Mouse (Mus musculus) splenic B cell, adult 2 months (primary cell): ENCODE results near the gene Cdh16.
"Not testable (repeated sequence)": the region's sequence is repeated elsewhere in the genome, so short reads cannot be mapped to it uniquely, and the experiment has no call there.

Experiments used
- DNase-seq: peaks from one replicate; pipeline ENCODE4 v3.0.0-alpha.2; 2011; ENCODE audit warnings: low read depth, low spot score
- H3K27me3 ChIP-seq: 2 replicates; pipeline ENCODE4 v1.6.1; 2012; ENCODE audit warnings: mild to moderate bottlenecking, low read length, moderate library complexity, mixed read lengths; ENCODE audit not compliant: control insufficient read depth, poor library complexity, insufficient read depth, severe bottlenecking
- H3K36me3 ChIP-seq: 2 replicates; pipeline ENCODE4 v1.6.1; 2012; ENCODE audit warnings: mild to moderate bottlenecking, low read length, moderate library complexity, mixed read lengths; ENCODE audit not compliant: control insufficient read depth, poor library complexity, insufficient read depth, severe bottlenecking

The Cdh16 gene

DNA sequence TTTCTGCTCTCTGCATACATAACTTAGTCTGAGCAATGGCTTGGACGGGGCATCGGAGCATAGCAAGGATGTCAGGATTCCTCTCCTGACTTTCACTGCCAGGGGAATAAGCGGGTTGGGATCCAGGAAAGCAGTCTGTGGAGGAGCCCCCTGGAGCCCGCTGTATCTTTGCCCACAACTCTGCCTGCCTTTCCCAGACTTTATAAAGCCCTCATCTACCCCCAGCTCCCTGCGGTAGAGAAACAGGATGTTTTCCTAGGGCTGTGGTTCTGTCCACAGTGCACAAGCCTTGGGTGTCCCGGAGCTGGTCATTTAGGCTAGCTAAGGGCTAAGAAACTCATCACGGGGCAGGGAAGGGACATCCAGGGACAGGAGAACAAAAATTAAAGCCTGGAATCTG lies 22.8 kb downstream of the Cdh16 start:
- Histone ChIP-seq H3K27me3 (no peaks in the 10 kb centered on the region), H3K36me3 (no peaks in the 10 kb centered on the region)
- no peak for DNase-seq

DNA sequence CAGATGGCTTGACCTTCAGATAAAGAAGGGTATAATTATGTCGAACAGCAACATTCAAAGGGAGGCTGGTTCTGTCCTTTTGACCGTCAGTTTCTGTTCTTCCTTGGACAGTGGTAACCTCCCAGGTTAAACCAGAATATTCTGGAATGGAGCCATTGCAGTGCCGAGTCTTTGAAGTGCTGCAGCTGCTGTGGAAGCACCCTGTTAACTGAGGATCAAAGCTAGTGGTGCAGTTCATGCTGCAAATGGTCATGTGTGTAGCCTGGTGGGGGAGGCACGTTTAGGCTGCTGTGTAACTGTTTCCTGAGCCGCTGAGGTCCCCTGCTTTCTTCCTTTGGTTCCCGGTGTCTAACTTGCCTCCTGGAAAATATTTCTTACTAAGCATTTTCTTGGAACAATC lies 25.7 kb downstream of the Cdh16 start:
- H3K27me3 ChIP-seq = no peaks in the 10 kb centered on the region
- no peak for DNase-seq
- no peaks in the 10 kb centered on the region for H3K36me3 ChIP-seq

DNA sequence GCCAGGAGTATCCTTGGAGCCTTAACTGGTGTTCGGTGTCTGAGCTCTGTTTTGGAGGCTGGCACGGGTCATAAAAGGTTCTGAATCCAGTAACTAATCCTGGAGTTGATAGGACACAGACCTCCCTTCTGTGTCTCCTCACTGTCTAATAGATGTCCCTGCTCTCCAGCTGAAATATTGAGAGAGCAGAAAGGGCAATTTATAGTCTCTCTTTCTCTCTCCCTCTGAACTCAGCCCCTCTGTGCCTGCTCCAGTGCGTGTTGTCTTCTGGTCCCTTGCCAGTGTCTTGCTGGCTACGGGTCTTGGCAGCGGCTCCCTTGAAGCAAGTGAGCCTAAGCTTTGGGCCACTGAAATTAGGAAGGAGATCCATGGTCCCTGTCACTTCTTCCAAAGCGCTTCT lies 26.5 kb downstream of the Cdh16 start:
- H3K36me3 ChIP-seq = no peaks in the 10 kb centered on the region
- H3K27me3 ChIP-seq = no peaks in the 10 kb centered on the region
- DNase-seq = no peak

DNA sequence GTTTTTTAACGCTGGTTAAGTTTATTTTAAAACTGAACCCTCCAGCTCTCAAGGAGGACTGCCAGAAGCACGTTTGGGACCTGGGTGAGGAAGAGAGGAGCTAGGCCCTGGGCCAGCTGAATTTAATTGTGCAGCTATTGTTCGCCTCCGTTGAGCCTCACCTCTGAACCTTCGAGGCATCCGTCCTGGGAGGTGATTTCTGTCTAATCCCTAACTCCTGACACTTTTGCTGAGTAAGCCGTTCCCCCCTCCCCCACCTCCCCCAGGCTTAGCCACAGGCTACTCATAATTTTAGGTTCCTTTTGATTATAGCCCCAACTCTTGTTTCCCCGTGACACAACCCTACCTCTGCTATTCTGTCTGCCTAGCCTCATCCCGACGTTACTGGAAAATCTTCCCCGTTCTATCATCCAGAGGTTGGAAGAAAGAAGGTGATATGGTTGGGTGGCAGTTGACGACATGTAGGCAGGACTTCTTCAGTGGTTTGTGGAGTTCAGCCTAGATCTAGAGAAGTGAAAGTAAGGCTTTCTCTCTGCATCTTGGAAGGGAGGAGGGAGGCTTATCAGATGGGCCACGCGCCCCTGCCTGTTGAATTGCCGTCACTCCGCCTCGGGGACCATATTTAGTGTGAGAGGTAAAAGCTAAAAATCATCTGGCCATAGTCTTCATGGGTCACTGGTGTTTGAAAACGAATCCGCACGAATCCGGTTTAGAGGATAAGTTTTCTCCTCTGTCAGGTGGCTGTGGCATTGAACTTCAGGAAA lies 28.2 kb downstream of the Cdh16 start:
- no peak for DNase-seq
- no peaks in the 10 kb centered on the region for H3K36me3 ChIP-seq
- no peaks in the 10 kb centered on the region for H3K27me3 ChIP-seq

DNA sequence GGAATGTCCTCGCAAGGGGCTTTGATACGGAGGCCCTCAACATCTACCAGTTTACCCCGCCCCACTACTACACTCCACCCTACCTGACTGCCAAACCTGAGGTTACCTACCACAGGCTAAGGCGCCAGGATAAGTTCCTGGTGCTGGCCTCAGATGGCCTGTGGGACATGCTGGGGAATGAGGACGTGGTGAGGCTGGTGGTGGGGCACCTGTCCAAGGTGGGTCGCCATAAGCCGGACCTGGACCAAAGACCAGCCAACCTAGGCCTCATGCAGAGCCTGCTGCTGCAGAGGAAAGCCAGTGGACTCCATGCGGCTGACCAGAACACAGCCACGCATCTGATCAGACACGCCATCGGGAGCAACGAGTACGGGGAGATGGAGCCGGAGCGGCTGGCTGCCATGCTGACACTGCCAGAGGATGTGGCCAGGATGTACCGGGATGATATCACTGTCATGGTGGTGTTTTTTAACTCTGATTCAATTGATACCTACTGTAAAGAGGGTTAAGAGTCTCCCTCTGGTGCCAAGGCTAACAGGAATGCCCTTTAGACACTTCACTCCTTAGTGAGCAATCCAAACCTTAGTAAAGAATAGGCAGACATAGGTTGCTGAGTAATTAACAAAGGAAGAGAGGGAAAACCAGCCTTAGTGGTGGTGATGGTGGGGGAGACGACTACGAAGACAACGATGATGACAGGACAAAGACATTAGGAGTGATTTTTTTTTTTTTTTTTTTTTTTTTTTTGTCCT lies 29.4 kb downstream of the Cdh16 start:
- DNase-seq = no peak
- Histone ChIP-seq H3K36me3 (no peaks in the 10 kb centered on the region), H3K27me3 (no peaks in the 10 kb centered on the region)

DNA sequence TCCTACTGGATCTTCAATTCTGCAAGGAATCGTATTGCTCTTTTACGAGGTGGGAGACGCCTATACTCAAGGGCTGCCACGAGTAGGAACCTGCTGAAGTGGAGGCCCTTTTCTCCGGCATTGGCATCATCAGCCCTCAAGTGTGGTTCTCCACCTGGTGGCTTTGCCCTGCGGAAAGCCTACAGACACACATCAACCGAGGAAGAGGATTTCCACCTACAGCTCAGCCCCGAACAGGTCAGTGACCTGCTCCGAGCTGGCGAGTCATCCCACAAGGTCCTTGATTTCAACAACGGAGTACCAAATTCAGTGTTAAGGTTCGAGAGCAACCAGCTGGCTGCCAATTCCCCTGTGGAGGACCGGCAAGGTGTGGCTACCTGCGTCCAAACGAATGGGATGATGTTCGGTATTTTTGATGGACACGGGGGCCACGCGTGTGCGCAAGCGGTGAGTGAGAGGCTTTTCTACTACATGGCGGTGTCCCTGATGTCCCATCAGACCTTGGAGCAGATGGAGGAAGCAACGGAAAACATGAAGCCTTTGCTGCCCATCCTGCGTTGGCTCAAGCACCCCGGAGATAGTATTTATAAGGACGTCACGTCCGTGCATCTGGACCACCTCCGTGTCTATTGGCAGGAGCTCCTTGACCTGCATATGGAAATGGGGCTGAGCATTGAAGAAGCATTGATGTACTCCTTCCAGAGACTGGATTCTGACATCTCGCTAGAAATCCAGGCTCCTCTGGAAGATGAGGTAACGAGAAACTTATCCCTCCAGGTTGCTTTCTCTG lies 30.5 kb downstream of the Cdh16 start:
- no peaks in the 10 kb centered on the region for H3K27me3 ChIP-seq
- no peak for DNase-seq
- no peaks in the 10 kb centered on the region for H3K36me3 ChIP-seq

DNA sequence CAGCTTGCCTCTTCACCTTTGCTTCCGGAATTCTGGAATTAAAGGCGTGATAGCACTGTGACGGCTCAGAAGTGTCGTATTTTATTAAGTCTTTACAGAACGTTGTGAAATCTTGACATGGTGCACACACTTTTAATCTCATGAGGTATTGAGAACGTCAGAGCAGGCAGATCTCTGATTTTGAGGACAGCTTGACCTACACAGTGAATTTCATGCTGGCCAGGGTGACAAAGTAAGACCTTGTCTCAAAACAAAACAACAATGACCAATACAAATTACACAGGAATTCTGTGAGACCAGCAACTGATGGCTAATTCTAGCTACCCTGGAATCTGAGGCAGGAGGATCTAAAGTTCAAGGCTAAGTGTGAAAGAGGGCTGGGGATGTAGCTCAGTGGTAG lies 31.6 kb downstream of the Cdh16 start:
- Histone ChIP-seq H3K36me3 (no peaks in the 10 kb centered on the region), H3K27me3 (no peaks in the 10 kb centered on the region)
- DNase-seq = no peak

DNA sequence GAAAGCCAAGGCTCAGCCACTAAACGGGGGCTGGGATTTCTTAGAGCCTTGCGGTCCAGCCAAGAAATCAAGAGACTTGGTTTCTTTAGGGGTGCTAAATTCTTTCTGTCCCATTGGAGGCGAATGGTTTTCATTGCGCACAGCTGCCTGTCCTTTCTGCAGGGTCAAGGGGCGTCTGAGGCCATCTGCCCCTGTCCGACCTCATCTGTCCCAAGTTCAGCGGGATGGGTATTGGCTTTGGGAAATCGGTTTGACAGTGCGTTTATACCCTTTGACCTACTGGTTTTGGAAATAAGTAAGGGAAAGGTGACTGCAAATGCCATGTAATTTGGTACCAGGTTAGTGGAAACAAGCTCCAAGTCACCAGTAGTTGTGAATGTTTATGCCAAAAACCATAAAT lies 32.3 kb downstream of the Cdh16 start:
- H3K36me3 ChIP-seq = no peaks in the 10 kb centered on the region
- DNase-seq = no peak
- H3K27me3 ChIP-seq = no peaks in the 10 kb centered on the region

DNA sequence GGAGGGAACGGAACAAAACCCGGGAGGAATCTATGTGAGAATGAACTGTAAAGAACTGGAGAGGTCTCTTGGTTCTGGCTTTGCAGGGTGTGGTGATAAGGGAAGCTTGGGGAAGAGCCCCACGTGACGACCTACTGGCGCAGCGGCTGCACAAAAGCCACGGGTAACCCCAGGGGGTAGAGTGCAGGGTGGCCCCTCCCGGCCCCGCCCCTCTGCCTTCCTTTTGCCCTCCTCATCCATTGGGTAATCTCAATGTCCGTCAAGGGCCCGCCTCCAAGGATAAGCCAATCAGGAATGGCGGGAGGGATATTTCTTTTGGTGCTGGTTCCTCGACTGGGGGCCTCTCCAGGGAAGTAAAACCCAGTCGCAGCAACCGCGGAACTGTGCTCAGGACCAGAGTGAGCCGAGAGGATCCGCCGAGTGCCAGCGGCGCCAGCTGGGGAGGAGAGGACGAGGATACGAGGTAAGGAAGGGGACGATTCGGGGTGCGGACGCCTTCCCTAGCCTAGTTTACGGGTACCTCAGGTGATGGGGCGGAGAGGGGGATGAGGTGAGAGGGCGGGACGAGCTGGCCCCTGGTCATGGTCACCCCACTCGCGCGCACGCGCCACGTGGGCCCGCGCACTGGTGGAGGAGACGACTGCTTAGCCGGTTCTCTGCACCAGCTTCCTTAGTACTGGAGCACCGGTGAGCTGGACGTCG lies 32.9 kb downstream of the Cdh16 start, which contains the start of gene Pdp2:
Pdp2 (plus strand) TSS at position 319 of the 702 bp plus-strand sequence.
- H3K27me3 ChIP-seq = no peaks in the 10 kb centered on the region
- peak; percentile 94 for DNase-seq

DNA sequence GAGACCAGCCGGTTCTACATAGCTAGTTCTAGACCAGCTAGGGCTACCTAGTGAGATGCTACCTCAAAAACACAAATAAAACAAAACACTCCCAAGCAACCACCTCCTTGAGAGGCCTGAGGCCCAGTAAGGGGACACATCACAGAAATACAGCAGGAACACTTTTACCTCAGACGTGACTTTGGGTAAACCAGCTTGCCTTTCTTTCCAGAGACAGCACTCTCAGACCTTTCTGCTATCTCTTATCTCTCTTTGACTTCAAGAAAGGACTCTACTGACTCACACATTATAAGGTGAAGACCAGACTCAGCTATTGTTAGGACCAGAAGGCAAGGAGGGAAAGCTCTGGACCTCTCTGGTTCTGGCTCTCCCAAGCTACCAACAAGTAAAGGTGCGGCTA lies 33.9 kb downstream of the Cdh16 start:
- no peak for DNase-seq
- Histone ChIP-seq H3K36me3 (no peaks in the 10 kb centered on the region), H3K27me3 (no peaks in the 10 kb centered on the region)

More for the DNA sequence above, 32.9 kb downstream of the Cdh16 start, which contains the start of gene Pdp2:
- H3K36me3 ChIP-seq = no peaks in the 10 kb centered on the region

DNA sequence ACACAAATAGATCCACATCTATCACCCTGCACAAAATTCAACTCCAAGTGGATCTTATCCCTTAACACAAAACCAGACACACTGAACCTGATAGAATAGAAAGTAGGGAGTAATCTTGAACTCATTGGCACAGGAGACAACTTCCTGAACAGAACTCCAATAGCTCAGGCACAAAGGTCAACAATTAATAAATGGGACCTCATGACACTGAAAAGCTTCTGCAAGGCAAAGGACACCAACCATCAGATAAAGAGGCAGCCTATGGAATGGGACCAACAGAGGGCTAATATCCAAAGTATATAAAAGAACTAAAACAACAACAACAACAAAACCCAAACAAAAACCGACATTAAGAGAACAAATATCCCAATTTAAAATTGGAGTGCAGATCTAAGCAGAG lies 39.7 kb downstream of the Cdh16 start:
- no peaks in the 10 kb centered on the region for H3K36me3 ChIP-seq
- no peak for DNase-seq
- no peaks in the 10 kb centered on the region for H3K27me3 ChIP-seq

DNA sequence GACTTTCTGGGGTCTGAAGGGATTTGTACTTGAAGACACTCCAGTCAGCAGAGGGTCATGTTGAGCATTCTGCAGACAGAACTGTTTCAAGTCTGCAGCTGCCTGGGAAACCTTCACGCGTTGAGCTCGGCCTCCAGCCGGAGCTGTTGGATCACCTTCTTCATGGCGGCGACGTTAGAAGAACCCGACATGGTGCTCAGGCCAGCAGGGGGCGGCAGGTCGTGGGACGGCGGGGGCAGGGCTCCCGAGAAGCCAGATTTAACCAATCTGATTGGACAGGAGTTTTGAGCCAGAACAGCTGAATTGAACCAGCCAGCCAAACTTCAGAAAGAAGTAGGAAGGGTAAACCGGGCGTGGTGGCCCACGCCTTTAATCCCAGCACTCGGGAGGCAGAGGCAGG lies 46.6 kb downstream of the Cdh16 start:
- not testable (repeated sequence) for H3K36me3 ChIP-seq, DNase-seq, H3K27me3 ChIP-seq

DNA sequence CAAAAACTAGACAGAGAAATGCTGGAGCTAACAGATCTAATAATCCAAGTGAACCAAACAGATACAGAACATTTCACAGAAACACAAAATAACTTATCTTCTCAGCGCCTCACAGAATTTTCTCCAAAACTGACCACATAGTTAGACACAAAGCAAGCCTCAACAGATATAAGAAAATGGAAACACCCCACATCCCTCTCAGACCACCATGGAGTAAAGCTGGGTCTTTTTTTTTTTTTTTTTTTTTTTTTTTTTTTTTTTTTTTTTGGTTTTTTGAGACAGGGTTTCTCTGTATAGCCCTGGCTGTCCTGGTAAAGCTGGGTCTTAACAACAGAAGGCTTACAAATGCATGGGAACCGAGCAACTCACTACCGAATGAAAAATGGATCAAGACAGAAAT lies 47.4 kb downstream of the Cdh16 start:
- no peak for DNase-seq
- H3K36me3 ChIP-seq = no peaks in the 10 kb centered on the region
- no peaks in the 10 kb centered on the region for H3K27me3 ChIP-seq

DNA sequence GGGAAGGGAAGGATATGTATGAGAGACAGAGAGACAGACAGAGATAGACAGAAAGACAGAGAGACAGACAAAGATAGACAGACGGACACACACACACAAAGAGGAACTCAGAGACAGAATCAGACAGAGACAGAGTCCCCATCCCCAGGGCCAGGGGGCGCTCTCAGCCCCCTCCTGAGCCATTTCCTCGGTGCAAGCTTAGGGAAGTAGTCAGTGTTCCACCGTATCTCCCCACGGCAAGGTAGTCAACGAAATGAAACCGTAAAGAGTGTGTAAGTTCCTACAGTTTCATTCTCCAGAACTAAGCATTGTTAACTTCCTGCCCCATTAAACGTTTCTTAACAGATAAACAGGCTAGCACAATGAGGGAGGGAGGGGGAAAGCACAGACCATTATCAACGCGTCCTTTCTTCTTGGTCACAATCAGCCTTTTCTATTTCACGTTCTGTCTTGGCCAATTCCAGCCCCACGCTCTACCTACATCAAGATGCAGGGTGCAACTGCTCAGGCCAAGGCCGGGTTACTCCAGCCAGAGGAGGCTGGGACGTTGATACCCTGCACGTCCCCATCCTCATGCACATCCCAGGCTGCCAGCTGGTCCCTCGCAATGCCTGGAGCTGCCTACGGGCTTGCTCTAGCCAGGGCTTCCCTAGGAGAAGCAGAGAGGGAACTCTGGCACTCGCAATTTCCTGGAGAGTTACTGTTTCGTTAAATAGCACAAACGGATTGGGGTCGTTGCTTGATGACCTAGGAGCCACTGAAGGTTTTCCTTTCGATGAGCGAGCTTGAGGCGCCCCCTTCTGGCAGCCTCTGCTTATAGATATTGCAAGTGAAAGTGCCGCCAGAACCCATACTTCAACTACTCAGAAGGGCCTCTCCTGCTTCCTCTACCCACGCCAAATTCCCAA lies 53.5 kb downstream of the Cdh16 start:
- DNase-seq = peak; percentile 91
- H3K27me3 ChIP-seq = no peaks in the 10 kb centered on the region
- H3K36me3 ChIP-seq = no peaks in the 10 kb centered on the region
